Mouse (Mus musculus) heart, postnatal 25 days (tissue): Measurements from ENCODE around the gene Plekhg4. TPM values are rescaled to one million over a fixed set of nuclear protein-coding genes. Genes with fewer than 3 reads are reported as not detected.

ENCODE experiments used
- DNase-seq: peaks from one replicate; pipeline ENCODE4 v3.0.0; 2022; ENCODE audit warnings: low spot score
- intact Hi-C: fragments of 180-260 bp; cut with DNase I; formaldehyde crosslinking; loops from one replicate; pipeline ENCODE4 v1.15.1; 2025
- total RNA-seq, 2 experiments: library from RNA; stranded (reverse); gene quantifications; 2 replicates each; pipeline ENCODE4 v1.2.3; 2021

Plekhg4 gene
- total RNA-seq, result not detected

DNA sequence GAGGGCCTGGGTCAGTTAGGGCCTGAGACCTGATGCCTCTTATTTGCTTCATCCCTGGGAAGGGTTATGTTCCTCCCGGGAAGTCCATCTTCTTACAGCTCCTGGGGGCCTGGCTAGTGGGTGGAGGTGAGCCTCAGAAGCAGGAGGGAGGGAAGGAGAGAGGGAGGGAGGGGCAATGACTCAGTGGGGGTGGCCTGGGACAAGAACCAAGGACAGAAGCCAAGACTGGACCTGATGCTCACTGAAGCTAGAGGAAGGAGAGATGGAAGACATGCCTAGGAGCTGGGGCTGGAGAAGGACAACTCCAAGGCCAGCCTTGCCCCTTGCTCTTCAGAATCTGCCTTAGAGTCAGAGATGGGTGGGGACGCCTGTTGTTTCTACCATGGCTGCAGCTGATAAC lies at the start of gene Plekhg4:
Plekhg4 (plus strand) TSS at position 243 of the 400 bp plus-strand sequence.
- intact Hi-C loops, result no loop called here
- no peak for DNase-seq

DNA sequence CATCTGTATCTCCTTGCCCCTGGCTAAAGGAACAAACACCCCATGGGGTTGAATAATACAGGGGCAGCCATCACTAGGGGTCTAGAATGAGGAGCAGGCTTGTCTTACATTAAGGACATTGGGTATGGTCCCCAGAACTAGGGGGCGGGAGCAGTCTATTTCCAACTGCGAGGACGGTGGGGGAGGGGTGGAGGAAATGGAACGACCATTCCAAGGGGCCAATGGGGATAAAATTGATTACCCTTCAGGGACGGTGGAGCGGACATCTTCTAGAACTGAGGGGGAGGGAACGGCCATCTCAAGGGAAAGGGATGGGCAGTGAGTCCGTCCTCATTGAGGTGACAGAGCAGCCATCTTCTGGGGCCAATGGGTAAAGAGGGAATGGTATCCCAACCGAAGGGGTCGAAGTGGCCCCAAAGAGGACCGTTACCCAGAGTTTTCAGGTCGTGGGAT lies 47.4 kb upstream of the Plekhg4 start:
- intact Hi-C loops, result loop anchor here (2.0 kb wide), 1 partner anchor 27 kb away; no protein-coding TSS in a partner anchor
- no peak for DNase-seq

DNA sequence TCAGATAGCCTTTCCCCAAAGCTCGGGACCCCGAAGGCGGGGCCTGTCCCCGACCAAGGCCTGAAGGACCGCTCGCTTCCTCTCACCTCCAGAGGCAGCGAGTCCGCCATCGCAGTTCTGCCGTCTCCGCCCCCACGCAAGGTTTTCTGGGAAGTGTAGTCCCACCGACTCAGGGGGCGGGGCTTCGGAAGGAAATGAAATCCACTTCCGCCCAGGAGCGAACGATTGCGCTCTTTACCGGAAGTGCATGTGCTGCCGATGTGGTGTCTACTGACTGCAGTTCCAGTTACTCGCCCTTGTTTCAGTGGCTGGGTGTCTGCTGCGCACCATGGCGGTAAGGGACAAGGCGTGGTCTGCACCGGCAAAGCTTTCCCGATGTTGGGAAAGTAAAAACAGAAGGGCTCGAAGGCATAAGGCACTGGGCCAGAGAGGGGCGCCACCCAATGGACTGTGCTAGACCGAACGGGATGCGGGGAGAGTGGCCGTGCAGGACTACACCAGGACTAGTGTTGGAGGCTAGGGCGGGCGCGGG lies 46.9 kb upstream of the Plekhg4 start, which contains the start of the genes Lrrc29 and Tmem208:
Lrrc29 (minus strand) TSS at position 138 of the 532 bp plus-strand sequence.
Tmem208 (plus strand) TSS at position 214 of the 532 bp plus-strand sequence.
- DNase-seq, result peak; percentile 91
- intact Hi-C loops, result no loop called here

DNA sequence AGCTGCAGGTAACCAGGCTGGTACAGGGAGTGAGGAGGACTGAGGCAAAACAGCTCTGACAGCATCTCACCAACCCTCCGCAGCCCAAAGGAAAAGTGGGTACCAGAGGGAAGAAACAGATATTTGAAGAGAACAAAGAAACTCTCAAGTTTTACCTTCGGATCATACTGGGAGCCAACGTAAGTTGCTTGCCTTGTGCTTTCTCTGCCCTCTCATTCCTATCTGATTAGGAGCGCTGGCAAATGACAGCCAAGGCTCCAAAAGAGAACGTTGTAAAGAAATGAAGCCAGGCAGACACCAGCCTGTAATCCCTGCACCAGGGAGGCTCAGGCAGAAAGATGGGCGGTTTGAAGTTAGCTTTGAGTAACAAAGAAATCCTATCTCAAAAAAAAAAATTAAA lies 46.1 kb upstream of the Plekhg4 start:
- DNase-seq, result no peak
- intact Hi-C loops, result no loop called here

DNA sequence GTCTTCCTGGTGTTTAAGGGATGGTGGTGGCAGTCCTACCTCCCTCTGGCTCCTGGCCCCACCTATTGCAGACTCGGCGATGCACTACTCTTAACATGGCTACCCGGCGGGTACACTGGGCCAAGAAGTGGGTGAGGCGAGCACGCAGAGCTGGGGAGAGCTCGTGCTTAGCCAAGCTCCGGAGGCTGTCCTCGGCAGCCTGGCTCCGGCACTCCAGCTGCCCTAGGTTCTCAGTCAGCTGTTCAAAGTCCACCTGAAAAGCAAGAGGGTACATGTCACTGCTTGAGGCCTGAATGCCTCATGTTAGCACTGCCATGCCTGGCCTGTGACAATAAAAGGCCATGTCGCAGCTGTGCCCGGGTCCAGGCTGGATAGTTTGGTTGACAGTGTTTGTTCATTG lies 42.7 kb upstream of the Plekhg4 start:
- intact Hi-C loops, result no loop called here
- DNase-seq, result no peak

DNA sequence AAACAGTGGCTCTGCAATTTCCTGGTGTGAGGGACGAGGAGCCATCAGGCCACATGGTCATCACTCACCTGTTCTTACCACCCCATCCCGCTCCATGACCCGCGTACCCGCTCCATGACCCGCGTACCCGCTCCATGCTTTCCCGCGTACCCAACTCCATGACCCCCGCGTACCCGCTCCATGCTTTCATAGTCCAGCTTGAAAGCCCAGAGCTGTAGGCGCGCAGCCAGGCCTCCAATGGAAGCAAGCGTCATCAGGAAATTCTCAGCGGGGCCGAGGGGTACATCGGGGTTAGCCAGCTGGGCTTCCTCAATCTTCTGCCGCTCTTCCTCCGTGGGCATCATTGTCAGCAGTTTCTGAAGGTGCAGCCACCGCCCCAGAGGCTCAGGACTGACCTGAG lies 41.6 kb upstream of the Plekhg4 start:
- no peak for DNase-seq
- intact Hi-C loops, result no loop called here

DNA sequence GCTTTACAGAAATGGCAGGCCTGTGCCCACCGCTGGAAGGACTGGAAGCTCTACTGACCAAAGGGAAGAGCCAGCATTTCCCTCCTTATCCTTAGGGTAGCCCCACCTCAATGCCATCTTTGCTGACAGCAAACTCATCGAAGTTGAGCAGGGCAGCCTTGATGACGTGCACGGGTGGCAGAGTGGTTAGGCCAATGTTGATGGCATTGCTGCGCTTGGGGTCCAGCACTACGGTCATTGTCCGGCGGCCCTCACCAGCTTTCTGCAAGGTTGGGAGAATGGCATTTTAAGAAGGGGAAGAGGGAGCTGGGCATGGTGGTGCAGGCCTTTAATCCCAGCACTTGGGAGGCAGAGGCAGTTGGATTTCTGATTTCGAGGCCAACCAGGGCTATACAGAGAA lies 41.1 kb upstream of the Plekhg4 start:
- no peak for DNase-seq
- intact Hi-C loops, result no loop called here

DNA sequence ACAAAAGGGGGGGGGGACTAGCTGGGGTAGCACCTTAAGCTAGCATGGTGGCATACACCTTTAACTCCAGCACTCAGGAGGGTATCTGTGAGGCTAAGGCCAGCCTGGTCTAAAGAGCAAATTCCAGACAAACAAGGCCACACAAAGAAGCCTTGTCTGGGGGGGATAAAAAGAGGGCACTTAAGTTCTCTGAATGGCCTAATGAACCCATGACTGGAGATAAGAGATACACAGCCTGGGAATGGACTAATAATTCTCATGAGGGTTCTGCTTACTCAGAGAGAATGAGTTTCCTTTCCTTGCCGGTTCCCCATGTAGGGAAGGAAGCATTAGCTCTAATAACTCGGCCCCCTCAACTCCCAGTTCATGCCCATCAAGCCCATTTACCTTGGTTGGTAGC lies 40.6 kb upstream of the Plekhg4 start:
- intact Hi-C loops, result no loop called here

DNA sequence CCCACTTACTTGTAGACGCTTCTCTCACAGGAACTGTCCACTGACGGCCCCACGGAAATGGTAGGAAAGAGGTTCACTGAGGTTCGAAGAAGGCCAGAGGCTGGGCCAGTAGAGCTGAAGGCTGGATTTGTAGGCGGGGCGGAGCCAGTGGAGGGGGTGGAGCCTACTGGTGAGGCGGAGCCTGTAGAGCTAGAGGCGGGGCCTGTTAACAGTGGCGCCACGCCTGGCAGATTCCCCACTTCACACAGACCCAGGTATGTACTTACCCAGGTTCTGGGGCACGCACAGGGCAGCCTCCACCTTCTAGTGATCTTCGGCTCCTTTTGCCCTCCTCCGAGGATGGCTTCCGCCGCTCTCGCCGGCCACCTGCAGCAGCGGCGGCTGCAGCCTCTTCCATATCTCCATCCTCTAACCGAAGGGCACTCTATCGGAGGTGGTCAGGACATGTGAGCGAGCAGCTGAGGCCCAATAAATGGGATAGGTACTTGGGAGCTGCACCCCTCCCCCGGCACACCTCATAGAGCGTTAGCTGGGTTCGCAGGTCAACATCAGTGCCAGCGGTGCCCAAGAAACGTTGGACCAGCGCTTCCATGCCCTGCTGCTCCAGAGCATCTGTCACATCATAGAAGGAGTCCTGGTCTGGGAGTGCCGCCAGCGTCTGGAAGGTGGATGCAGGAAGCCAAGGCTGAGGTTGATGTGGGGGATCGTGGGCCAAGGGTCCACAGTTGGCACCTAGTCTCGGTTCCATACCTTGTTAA lies 36.5 kb upstream of the Plekhg4 start:
- intact Hi-C loops, result no loop called here
- no peak for DNase-seq

More for the DNA sequence above, 40.6 kb upstream of the Plekhg4 start:
- no peak for DNase-seq

DNA sequence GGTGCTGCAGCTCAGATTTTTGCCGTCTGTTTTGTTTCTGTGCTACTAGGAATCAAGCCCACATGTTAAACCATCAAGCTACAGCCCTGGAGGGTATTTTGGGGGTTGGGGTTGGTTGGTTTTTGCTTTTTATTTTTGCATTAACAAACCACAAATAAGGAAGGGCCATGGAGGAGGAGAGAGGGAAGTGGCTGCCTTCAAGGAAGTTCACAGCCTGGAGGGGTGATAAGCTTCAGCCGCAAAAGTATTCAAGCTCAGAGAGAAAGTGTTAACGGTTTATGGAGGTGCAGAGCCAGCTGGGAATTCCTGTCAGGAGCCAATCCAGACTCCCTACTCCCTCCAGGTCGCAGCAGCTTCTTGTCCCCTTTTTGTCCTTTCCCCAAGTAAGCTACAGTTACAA lies 34.1 kb upstream of the Plekhg4 start:
- intact Hi-C loops, result no loop called here
- no peak for DNase-seq

DNA sequence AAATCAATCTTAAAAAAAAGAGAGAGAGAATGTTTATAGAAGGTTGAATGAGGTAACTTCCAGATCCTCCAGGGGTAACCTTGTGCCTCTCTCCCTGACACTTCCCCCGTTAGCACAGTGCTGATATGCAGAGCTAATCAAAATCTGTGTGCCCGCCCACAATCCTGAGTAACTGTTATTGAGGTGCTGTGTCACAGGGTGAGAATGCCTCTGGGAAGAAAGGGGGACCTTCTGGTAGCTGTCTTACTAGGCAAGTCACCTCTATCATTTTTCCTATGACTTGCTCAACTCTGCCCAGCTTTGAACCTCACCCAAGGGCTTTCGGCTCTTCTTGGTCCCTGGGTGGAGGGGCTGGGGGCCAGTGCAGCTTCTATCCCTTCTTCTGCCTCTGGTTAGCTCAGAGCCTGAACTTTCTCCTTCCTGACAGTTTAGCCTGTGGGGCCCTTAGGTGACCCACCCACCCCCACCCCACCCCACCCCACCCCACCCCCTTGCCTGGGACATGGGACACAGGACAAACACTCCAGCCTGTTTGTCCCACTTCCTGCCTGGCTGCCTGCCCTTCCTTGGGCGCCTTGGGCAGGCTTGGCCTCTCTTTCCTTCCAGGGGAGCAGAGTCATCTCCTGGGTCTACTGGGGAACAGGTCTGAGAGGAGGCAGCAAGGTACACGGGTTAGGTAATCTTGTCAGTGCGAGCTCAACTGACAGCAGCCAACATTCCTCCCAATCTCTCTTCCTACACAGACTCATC lies 33.0 kb upstream of the Plekhg4 start:
- intact Hi-C loops, result no loop called here
- DNase-seq, result no peak

DNA sequence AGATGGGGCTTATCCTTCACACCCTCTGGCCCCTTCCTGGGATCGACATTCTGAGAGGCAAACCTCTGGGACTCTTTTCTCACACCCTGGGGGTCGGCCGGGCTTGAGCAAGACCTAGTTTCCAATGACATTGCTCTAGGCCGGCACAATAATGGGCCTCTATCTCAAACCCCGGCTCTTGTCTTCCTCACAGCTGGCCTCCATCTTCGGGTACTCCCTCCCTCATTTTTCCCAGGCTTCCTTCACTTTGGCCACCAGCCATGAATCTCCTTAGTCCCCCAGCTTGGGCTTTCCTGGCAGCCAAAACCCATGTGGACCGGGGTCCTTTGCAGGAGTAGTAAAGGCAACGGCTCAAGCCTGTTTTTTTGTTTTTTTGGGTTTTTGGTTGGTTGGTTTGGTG lies 31.7 kb upstream of the Plekhg4 start:
- DNase-seq, result no peak
- intact Hi-C loops, result no loop called here

DNA sequence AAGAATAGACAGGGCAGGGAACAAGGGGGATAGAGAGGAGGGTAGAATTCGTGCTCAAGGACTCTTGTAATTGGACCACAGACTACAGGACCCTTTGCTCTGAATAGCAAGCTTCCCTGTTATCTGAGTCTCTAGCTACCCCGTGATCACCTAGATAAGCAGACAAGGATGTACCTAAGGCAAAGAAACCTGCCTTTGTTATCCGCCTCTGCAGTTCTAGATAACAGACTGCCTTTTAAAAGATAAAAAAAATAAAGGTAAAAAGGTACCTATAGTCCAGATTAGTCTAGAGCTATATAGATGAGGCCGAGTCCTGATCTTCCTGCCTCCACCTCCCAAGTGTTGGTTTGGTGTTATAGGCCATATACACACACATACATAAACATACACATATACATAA lies 30.3 kb upstream of the Plekhg4 start:
- intact Hi-C loops, result loop anchor here (2.0 kb wide), 1 partner anchor 14 kb away; no protein-coding TSS in a partner anchor
- no peak for DNase-seq

DNA sequence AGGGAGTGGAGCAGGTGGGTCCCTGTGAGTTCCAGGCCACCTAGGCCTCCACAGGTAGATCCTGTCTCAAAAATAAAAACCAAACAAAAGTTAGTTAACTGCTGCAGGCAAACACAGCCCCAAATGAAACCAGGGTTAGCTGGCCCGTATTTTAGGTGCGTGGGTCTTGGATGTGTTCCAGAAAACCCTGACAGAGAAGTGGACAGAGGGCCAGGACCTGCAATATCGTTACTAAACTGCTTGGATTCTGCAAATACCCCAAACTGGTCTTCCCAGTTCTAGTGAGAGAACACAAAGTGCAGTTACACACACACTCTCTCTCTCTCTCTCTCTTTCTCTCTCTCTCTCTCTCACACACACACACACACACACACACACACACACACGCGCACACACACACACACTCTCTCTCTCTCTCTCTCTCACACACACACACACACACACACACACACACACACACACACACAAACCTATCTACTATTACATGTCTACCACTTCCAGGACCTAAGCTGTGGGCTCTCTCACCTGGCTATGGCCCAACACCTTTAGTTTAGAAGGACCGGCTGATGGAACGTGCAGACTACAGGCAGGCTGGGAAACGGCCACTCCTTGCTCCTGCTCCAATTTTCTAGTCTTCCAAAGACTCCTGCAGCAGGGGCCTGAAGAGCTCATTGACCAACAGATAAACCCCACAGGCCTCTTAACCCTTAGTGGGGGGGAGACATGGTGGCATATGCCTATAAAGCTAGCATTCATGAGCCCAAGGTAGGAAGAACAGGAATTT lies 29.1 kb upstream of the Plekhg4 start:
- intact Hi-C loops, result loop anchor here (2.0 kb wide), 1 partner anchor 15 kb away; no protein-coding TSS in a partner anchor
- DNase-seq, result no peak

DNA sequence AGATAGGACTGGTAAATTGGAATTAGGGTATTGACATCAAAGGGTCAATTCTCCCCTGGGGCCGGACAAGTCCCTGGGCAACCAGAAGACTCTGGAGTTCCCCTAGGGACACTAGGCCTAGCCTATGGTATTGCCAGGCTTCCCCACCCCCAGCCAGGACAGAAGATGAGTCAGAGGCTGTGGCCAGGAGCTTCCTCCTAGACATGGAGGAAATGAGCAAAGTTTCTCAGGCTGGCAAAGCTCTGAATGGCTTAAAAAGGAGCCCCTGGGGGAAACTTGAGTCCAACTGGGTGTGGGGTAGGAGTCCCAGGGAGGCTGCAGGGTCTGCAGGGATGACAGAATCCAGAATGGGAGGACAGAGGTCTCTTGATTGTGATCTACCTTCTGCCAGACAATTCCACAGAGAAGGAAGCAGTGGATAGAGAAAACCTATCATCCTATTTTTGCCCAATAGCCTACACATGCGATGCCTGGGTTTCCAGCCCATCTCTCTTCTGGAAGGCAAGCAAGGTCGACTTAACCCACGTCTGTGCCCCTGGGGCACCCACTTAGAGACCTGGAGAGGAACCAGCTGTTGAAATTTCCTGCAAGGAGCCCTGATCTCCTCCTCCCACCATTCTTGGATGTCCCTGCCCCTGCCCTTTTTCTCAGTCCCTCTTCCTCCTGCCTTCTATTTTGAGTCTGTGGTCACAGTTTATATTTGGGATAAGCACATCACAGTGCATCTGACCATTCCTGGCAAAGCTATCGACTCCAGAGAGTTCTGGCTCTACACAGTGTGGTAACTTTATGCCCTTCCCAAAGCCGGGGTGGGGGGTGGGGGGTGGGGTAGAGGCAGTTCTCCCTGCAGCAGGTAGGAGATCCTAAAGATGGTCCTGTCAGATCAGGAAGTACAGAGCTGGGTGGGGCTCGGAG lies 27.8 kb upstream of the Plekhg4 start:
- intact Hi-C loops, result loop anchor here (5.0 kb wide), 1 partner anchor 48 kb away; the partner anchor contains the start of genes E2f4 and Exoc3l
- no peak for DNase-seq

DNA sequence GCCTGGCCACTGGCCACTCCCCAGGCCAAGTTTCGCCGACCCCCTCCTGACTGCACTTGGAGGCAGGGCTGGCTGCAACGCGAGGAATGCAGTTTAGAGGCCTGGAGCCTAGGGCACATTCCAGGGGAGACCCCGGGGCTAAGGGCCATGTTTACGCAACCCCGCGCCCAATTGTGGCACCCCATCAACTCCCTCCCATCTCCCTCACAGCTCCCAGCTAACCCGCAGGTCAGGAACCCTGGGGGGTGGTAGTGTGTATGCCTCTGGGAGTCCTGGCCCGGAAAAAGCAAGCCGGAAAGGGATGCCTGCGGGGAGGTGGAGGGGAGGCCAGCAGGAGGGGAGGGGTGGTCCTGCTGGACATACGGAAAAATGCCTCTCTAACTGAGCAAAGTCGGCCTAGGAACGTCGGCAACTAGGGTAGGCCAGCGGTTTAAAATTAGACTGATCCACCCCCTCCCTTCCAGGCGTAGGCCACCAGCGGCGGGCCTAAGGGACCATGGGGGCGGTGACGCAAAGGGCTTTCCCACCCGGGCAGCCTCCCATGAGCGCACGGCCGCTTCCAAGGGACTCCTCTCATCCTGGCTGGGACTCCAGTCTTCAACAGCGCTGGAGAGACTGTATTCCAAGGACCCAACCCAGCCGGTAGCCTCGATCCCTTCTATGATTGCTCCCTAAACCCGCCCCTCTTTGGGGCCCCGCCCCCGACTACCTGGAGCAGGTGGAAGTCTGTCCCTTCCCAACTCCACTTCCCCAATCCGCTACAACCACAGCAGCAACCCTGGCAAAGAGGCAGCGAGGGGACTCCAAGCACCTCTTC lies 26.3 kb upstream of the Plekhg4 start:
- intact Hi-C loops, result loop anchor here (5.0 kb wide), 1 partner anchor 50 kb away; the partner anchor contains the start of genes E2f4 and Exoc3l
- peak; percentile 72 for DNase-seq

DNA sequence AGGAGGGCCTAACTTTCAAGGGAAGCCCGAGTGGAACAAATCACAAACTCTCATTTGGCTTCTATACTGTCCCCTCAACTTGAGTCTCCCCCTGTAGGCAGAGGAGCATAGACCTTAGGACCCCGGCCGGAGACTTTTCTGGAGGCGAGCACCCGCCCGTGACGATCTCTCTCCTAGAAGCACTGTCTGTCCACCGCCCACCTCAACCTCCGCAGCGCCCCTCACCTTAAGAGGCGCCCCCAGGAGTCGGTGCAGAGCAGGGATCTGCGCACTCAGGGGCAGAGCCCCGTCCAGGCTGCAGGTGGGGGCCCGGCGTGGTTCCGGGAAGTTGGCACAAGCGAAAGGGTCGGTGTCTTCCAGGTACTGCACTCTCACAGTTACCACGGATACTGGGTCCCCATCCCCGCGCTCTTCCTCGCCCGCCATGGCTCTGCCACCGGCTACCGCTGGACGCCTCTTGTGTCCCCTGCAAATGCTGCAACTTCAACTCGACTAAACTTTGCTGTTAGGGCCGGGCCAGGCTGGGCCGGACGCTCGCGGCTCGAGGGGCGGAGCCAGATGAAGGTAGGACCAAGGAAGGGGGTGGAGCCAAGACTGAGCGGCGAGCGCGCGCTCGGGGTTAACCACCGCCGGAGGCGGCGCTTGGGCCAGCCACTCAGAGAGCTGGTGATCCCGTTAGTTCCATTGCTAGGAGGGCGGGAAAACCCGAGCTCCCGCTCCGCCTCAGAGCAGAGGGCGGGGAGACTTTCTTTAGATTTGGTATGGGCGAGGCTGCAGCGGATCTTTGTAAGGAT lies 25.4 kb upstream of the Plekhg4 start, which contains the start of gene Fhod1:
Fhod1 (minus strand) TSS at position 526 of the 794 bp plus-strand sequence.
- peak; percentile 89 for DNase-seq
- intact Hi-C loops, result loop anchor here (5.0 kb wide), 1 partner anchor 50 kb away; the partner anchor contains the start of genes E2f4 and Exoc3l
